Comparison of ENCODE assay signal across 8 mouse cellular contexts in the genomic region with DNA sequence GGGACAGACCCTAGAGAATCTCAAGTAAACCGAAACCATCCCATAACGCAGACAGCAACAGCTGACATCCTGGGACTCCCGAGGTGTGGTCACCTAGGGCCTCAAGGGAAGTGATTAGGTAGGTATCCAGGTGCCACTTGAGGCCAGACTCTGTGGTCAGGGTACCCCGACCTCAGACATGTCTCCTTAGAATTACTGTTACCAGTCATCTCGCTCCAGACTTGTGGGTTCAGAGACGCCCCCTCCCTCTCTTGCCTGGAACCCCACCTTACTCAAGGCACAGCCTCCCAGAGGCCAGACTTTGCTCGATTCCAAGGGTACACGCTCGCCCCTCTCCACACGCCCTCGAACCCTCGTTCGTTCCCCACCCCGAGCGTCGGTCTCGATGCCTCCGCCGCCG. TPM values are rescaled to one million over a fixed set of nuclear protein-coding genes. Genes with fewer than 3 reads are reported as not detected.
DNase-seq lines count a peak whose midpoint lies in the region; ATAC-seq and TF ChIP-seq lines count a peak whose summit lies in the region.

No protein-coding gene starts in this region.

- TF ChIP-seq CTCF in cortical plate, adult 2 months (IDR thresholded peaks at IDR 0.05; ENCODE audit: extremely low read depth, insufficient read depth, low read length) = no peak

- no peak for DNase-seq in lung, adult 18-20 months
- no peak for DNase-seq in cerebellum, adult 11-12 months
- no peak for DNase-seq in left cerebral cortex, postnatal 14 days (ENCODE audit: low spot score in 2 of 2)
- no peak for DNase-seq in spleen, postnatal 14 days (ENCODE audit: low spot score in 2 of 2)

- H3K4me2 ChIP-seq in lung, embryonic 16.5 days (ENCODE audit: low read depth, low read length) = peak overlapping the region; percentile 85
- H3K4me2 ChIP-seq in hindbrain, embryonic 16.5 days (ENCODE audit: low read length) = peak overlapping the region; percentile 86
- H3K4me2 ChIP-seq in midbrain, embryonic 15.5 days = peak overlapping the region; percentile 90

- under 1% methylated on average over 20 of the region's 20 CpGs for WGBS in lung, embryonic 16.5 days
- WGBS in hindbrain, embryonic 16.5 days = 2% methylated on average over 20 of the region's 20 CpGs
- under 1% methylated on average over 20 of the region's 20 CpGs for WGBS in midbrain, embryonic 15.5 days

- H3K4me3 ChIP-seq in lung, embryonic 16.5 days (ENCODE audit: low read length) = peak overlapping the region; percentile 62
- H3K4me3 ChIP-seq in cortical plate, adult 2 months (ENCODE audit: insufficient read depth, low read length) = peak overlapping the region; percentile 84
- H3K4me3 ChIP-seq in hindbrain, embryonic 16.5 days (ENCODE audit: low read length) = peak overlapping the region; percentile 84
- H3K4me3 ChIP-seq in midbrain, embryonic 15.5 days = peak overlapping the region; percentile 94

- TF ChIP-seq POLR2A in cortical plate, adult 2 months (IDR thresholded peaks at IDR 0.05; ENCODE audit: extremely low read depth, insufficient read depth, low read length) = no peak

- peaks cover 54% of the 10 kb centered on the region for H3K4me1 ChIP-seq in lung, embryonic 16.5 days (replicated peaks; ENCODE audit: control insufficient read depth, insufficient read depth, low read length)
- peaks cover 5% of the 10 kb centered on the region; the same call in 1 of the 2 replicates for H3K4me1 ChIP-seq in cortical plate, adult 2 months (ENCODE audit: control insufficient read depth, insufficient read depth, low read length)
- H3K4me1 ChIP-seq in hindbrain, embryonic 16.5 days (ENCODE audit: control insufficient read depth, insufficient read depth, low read depth, low read length) = peaks cover 34% of the 10 kb centered on the region
- H3K4me1 ChIP-seq in midbrain, embryonic 15.5 days = peaks cover 52% of the 10 kb centered on the region

- peaks cover 9% of the 10 kb centered on the region; the same call in 1 of the 2 replicates for H3K36me3 ChIP-seq in lung, embryonic 16.5 days (ENCODE audit: control insufficient read depth, insufficient read depth, low read length)
- no peaks in the 10 kb centered on the region for H3K36me3 ChIP-seq in hindbrain, embryonic 16.5 days (ENCODE audit: control insufficient read depth, insufficient read depth, low read length)
- peaks cover 1% of the 10 kb centered on the region; the same call in 1 of the 2 replicates for H3K36me3 ChIP-seq in midbrain, embryonic 15.5 days (replicated peaks)

- no peaks in the 10 kb centered on the region for H3K27me3 ChIP-seq in lung, embryonic 16.5 days (ENCODE audit: control insufficient read depth, insufficient read depth, low read depth, low read length)
- H3K27me3 ChIP-seq in hindbrain, embryonic 16.5 days (replicated peaks; ENCODE audit: control insufficient read depth, insufficient read depth, low read length) = no peaks in the 10 kb centered on the region
- no peaks in the 10 kb centered on the region for H3K27me3 ChIP-seq in midbrain, embryonic 15.5 days (replicated peaks)

- intact Hi-C loops in left cerebral cortex, postnatal 14 days (cut with DNase I) = loop anchor here (2.0 to 5.0 kb wide), 2 partner anchors 23 to 67 kb away; no protein-coding TSS in a partner anchor

- H3K9me3 ChIP-seq in lung, embryonic 16.5 days (ENCODE audit: control insufficient read depth, low read length) = no peaks in the 10 kb centered on the region
- H3K9me3 ChIP-seq in hindbrain, embryonic 16.5 days (ENCODE audit: control insufficient read depth, low read length) = no peaks in the 10 kb centered on the region
- H3K9me3 ChIP-seq in midbrain, embryonic 15.5 days = no peaks in the 10 kb centered on the region

- peak overlapping the region; percentile 89 for H3K27ac ChIP-seq in lung, embryonic 16.5 days (ENCODE audit: low read length)
- peak overlapping the region; percentile 90 for H3K27ac ChIP-seq in cortical plate, adult 2 months (ENCODE audit: insufficient read depth, low read length)
- H3K27ac ChIP-seq in hindbrain, embryonic 16.5 days (ENCODE audit: low read depth, low read length) = peak overlapping the region; percentile 92
- H3K27ac ChIP-seq in midbrain, embryonic 15.5 days = peak overlapping the region; percentile 94

- ATAC-seq in lung, embryonic 16.5 days (ENCODE audit: low read depth) = peak; percentile 26
- ATAC-seq in hindbrain, embryonic 16.5 days = peak; percentile 31
- ATAC-seq in midbrain, embryonic 15.5 days (replicated peaks) = peak; percentile 21

- H3K9ac ChIP-seq in lung, embryonic 16.5 days (ENCODE audit: low read length) = peak overlapping the region; percentile 85
- H3K9ac ChIP-seq in hindbrain, embryonic 16.5 days (ENCODE audit: low read depth, low read length) = peak overlapping the region; percentile 92
- peak overlapping the region; percentile 93 for H3K9ac ChIP-seq in midbrain, embryonic 15.5 days

RNA-seq across cellular contexts. Expression of gene Kctd10, which starts 0.5 kb away (rescaled TPM):
- polyA plus RNA-seq in lung, embryonic 16.5 days (2015; fragmentation: Nextera tagmentation; extraction: Ambion mirVana) = 200 and 214 TPM in 2 replicates
- polyA plus RNA-seq in cortical plate, adult 2 months (2012; rRNA removed) = 51.9 and 53.3 TPM in 2 replicates
- polyA plus RNA-seq in hindbrain, embryonic 16.5 days (2015; fragmentation: Nextera tagmentation; extraction: Ambion mirVana) = 59.3 and 70.1 TPM in 2 replicates
- polyA plus RNA-seq in midbrain, embryonic 15.5 days (2015; fragmentation: Nextera tagmentation; extraction: Ambion mirVana) = 80.7 and 82.7 TPM in 2 replicates
- total RNA-seq in left cerebral cortex, postnatal 14 days (2021) = 10 to 100 TPM; 43.6 to 46.9 TPM

RNA-seq across cellular contexts. Expression of gene Ube3b, which starts 0.6 kb away (rescaled TPM):
- polyA plus RNA-seq in lung, embryonic 16.5 days (2015; fragmentation: Nextera tagmentation; extraction: Ambion mirVana) = 52.5 and 54.1 TPM in 2 replicates
- 77.1 and 79.2 TPM in 2 replicates for polyA plus RNA-seq in cortical plate, adult 2 months (2012; rRNA removed)
- 36.7 and 45.4 TPM in 2 replicates for polyA plus RNA-seq in hindbrain, embryonic 16.5 days (2015; fragmentation: Nextera tagmentation; extraction: Ambion mirVana)
- 41.3 and 41.4 TPM in 2 replicates for polyA plus RNA-seq in midbrain, embryonic 15.5 days (2015; fragmentation: Nextera tagmentation; extraction: Ambion mirVana)
- 10 to 100 TPM; 80.4 to 85.6 TPM for total RNA-seq in left cerebral cortex, postnatal 14 days (2021)
